Mouse (Mus musculus): ENCODE measurements around the gene Dmap1. TPM values are rescaled to one million over a fixed set of nuclear protein-coding genes. Genes with fewer than 3 reads are reported as not detected.

The Dmap1 gene
- polyA plus RNA-seq (2017; shearing (Covaris generic)), result 10 to 100 TPM; 41.9 to 48.5 TPM

GRCm38 (mm10) chr4:117681931-117682461 is at the start of gene Dmap1:
Dmap1 (minus strand) TSS chr4:117682273.

GRCm38 (mm10) chr4:117724112-117724511 is 42.0 kb upstream of the Dmap1 start, which contains the start of gene Gm12845:
Gm12845 (plus strand) TSS chr4:117724412.

Other genes starting within 250 kb of the Dmap1 start
- 100 to 1,000 TPM in 1 of 2 experiments, 10 to 100 TPM in 1; 83.5 to 100 TPM for gene Rnf220, start 185.2 kb downstream of the Dmap1 start, polyA plus RNA-seq (2017; shearing (Covaris generic))
- 10 to 100 TPM; 36.1 to 45.9 TPM for gene Eri3, start 131.9 kb downstream of the Dmap1 start, polyA plus RNA-seq (2017; shearing (Covaris generic))
- gene Gm12845, start 42.1 kb upstream of the Dmap1 start, polyA plus RNA-seq (2017; shearing (Covaris generic)), result not detected
- gene Klf17, start 83.4 kb upstream of the Dmap1 start, polyA plus RNA-seq (2017; shearing (Covaris generic)), result under 1 TPM in 1 of 2 experiments, not detected in 1; 0.36 TPM
- under 1 TPM in 1 of 2 experiments, not detected in 1; 0.14 TPM for gene Slc6a9, start 152.2 kb upstream of the Dmap1 start, polyA plus RNA-seq (2017; shearing (Covaris generic))
- gene Ccdc24, start 190.3 kb upstream of the Dmap1 start, polyA plus RNA-seq (2017; shearing (Covaris generic)), result not detected
- not detected for gene B4galt2, start 201.2 kb upstream of the Dmap1 start, polyA plus RNA-seq (2017; shearing (Covaris generic))
- 100 to 1,000 TPM; 161 to 167 TPM for gene Atp6v0b, start 205.1 kb upstream of the Dmap1 start, polyA plus RNA-seq (2017; shearing (Covaris generic))
- 10 to 100 TPM; 24.6 to 30.3 TPM for gene Dph2, start 209.8 kb upstream of the Dmap1 start, polyA plus RNA-seq (2017; shearing (Covaris generic))
- gene Ipo13, start 232.7 kb upstream of the Dmap1 start, polyA plus RNA-seq (2017; shearing (Covaris generic)), result 10 to 100 TPM; 17.8 to 23.8 TPM
- not detected for gene Artn, start 247.5 kb upstream of the Dmap1 start, polyA plus RNA-seq (2017; shearing (Covaris generic))

Measured in activated CD4-positive, CD25-positive, alpha-beta regulatory T cell (primary cell).